8 mouse cellular contexts compared by ENCODE assay signal in the genomic region with DNA sequence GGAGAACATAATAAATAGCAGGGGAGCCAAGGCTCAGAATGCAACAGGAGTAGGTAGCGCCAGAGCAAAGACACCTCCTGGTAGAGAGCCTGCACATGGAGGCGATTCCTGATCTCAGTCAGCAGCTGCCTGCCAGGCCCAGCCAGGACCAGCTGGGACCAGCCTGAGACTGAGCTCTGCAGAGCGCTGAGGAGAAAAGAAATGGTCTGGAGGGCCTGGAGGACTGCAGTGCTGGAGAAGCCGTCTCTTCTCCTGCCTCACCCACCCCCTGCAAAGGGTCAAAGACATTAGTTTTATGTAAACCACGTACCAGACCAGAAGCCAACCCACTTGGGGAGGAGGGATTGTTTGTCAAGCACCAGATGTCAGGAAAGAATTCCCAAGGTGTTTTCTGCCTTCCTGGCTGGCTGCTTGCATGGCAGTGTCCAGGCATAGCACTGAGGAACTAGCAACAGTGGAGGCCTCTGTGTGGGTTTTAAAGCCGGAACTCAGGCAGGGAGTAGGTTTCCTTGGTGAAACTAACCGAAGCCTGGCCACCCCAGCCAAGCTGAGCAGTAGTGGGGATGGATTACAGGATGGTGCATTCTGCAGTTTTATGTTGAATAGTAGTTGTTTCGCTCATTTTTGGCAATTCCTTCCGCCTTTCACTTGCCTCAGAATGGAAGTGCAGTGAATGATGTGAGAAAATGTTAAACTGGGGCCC.
A peak's percentile ranks its signal among the peaks of the same experiment; 100 is the strongest.
DNase-seq lines count a peak whose midpoint lies in the region; ATAC-seq and TF ChIP-seq lines count a peak whose summit lies in the region.

No protein-coding gene starts in this region.

- peaks cover 9% of the 10 kb centered on the region; the same call in 1 of the 2 replicates for H3K36me3 ChIP-seq in hindbrain, postnatal 0 days (ENCODE audit: insufficient read depth, low read length)
- H3K36me3 ChIP-seq in lung, postnatal 0 days (ENCODE audit: insufficient read depth, low read length) = no peaks in the 10 kb centered on the region

- TF ChIP-seq EP300 in lung, postnatal 0 days (IDR thresholded peaks at IDR 0.05) = no peak

- no peak overlapping the region for H3K4me2 ChIP-seq in hindbrain, postnatal 0 days (ENCODE audit: low read depth, low read length)
- H3K4me2 ChIP-seq in lung, postnatal 0 days (replicated peaks; ENCODE audit: low read depth, low read length) = no peak overlapping the region

- no peaks in the 10 kb centered on the region for H3K9me3 ChIP-seq in hindbrain, postnatal 0 days (ENCODE audit: low read length)
- H3K9me3 ChIP-seq in lung, postnatal 0 days (ENCODE audit: low read length) = no peaks in the 10 kb centered on the region

- H3K4me1 ChIP-seq in cerebellum, adult 2 months (ENCODE audit: control insufficient read depth, insufficient read depth, low read length) = peaks cover 15% of the 10 kb centered on the region
- peaks cover 25% of the 10 kb centered on the region for H3K4me1 ChIP-seq in hindbrain, postnatal 0 days (ENCODE audit: insufficient read depth, low read length)
- peaks cover 22% of the 10 kb centered on the region; the same call in 1 of the 2 replicates for H3K4me1 ChIP-seq in lung, postnatal 0 days (ENCODE audit: insufficient read depth, low read depth, low read length)

- DNase-seq in cerebellum, adult 2 months = no peak
- DNase-seq in embryo, embryonic 10 days (ENCODE audit: low spot score) = peak; percentile 67
- peak; percentile 65 for DNase-seq in hindbrain, postnatal 0 days (ENCODE audit: low spot score)
- DNase-seq in lung, postnatal 0 days (ENCODE audit: low spot score) = peak; percentile 69
- DNase-seq in yolk sac, embryonic 10.5 days (ENCODE audit: low spot score) = peak; percentile 88
- no peak for DNase-seq in cerebellum, adult 11 months

- TF ChIP-seq POLR2A in cerebellum, adult 2 months (IDR thresholded peaks at IDR 0.05; ENCODE audit: borderline replicate concordance, insufficient read depth, low read length) = no peak

- peak; percentile 46; the same call in 1 of the 2 replicates for ATAC-seq in cerebellum, adult (ENCODE audit: insufficient number of reproducible peaks, low FRiP score, low TSS enrichment)
- peak; percentile 77 for ATAC-seq in hindbrain, postnatal 0 days
- ATAC-seq in lung, postnatal 0 days = peak; percentile 71
- no peak for ATAC-seq in activated CD4-positive, CD25-positive, alpha-beta regulatory T cell, adult 4 months

- H3K9ac ChIP-seq in hindbrain, postnatal 0 days (replicated peaks; ENCODE audit: low read length) = no peak overlapping the region
- no peak overlapping the region for H3K9ac ChIP-seq in lung, postnatal 0 days (replicated peaks; ENCODE audit: low read depth)

- no peaks in the 10 kb centered on the region for H3K27me3 ChIP-seq in cerebellum, adult 2 months (ENCODE audit: control insufficient read depth, insufficient read depth, low read length)
- H3K27me3 ChIP-seq in hindbrain, postnatal 0 days (ENCODE audit: insufficient read depth, low read length) = no peaks in the 10 kb centered on the region
- H3K27me3 ChIP-seq in lung, postnatal 0 days (replicated peaks; ENCODE audit: insufficient read depth, low read length) = no peaks in the 10 kb centered on the region

- WGBS in cerebellum, adult 2 months = 53% methylated on average over 9 of the region's 9 CpGs
- WGBS in hindbrain, postnatal 0 days = 32% methylated on average over 9 of the region's 9 CpGs
- WGBS in lung, postnatal 0 days = 45% methylated on average over 9 of the region's 9 CpGs

- TF ChIP-seq CTCF in cerebellum, adult 2 months (IDR thresholded peaks at IDR 0.05; ENCODE audit: borderline replicate concordance, insufficient read depth, low read depth, low read length) = no peak
- no peak for TF ChIP-seq CTCF in hindbrain, postnatal 0 days (IDR thresholded peaks at IDR 0.05; ENCODE audit: low read depth)
- TF ChIP-seq CTCF in lung, postnatal 0 days (IDR thresholded peaks at IDR 0.05) = no peak

- no peak overlapping the region for H3K4me3 ChIP-seq in cerebellum, adult 2 months (replicated peaks; ENCODE audit: insufficient read depth, low read depth, low read length)
- H3K4me3 ChIP-seq in hindbrain, postnatal 0 days (ENCODE audit: low read length) = no peak overlapping the region
- H3K4me3 ChIP-seq in lung, postnatal 0 days (ENCODE audit: low read depth, low read length) = no peak overlapping the region

- H3K27ac ChIP-seq in cerebellum, adult 2 months (ENCODE audit: insufficient read depth, low read length) = no peak overlapping the region
- peak overlapping the region; percentile 77 for H3K27ac ChIP-seq in hindbrain, postnatal 0 days
- H3K27ac ChIP-seq in lung, postnatal 0 days (ENCODE audit: low read length) = peak overlapping the region; percentile 54

Comparison
In these comparisons a context has a peak if more than half of its experiments do, and no peak if none do; other contexts are left out.
1. DNase-seq: peak in embryo, embryonic 10 days (single experiment), hindbrain, postnatal 0 days (single experiment), lung, postnatal 0 days (single experiment) and yolk sac, embryonic 10.5 days (single experiment); none in cerebellum, adult 2 months (0 of 2) and cerebellum, adult 11 months (single experiment).